26 mouse cellular contexts compared by ENCODE assay signal in genomic region chr13:52949211-52949610, GRCm38 (mm10). TPM values are rescaled to one million over a fixed set of nuclear protein-coding genes. Genes with fewer than 3 reads are reported as not detected.
DNase-seq lines count a peak whose midpoint lies in the region; ATAC-seq and TF ChIP-seq lines count a peak whose summit lies in the region.
"Had no signal": no experiment of that assay in that cellular context is flagged by ENCODE, and none has a peak within 500 bp of the region (broad histone marks: within the 10 kb centered on the region; RNA-seq: fewer than 3 reads in every experiment).

No protein-coding gene starts in this region.

- no peak overlapping the region for H3K4me3 ChIP-seq in midbrain, embryonic 11.5 days (ENCODE audit: low read depth, low read length)
- H3K4me3 ChIP-seq in midbrain, embryonic 15.5 days, result no peak overlapping the region
- H3K4me3 ChIP-seq in ES-E14 (ENCODE audit: insufficient read depth in 1 of 2, low read depth in 1 of 2, low read length in 2 of 2, poor library complexity in 1 of 2, severe bottlenecking in 1 of 2), result no peak overlapping the region
- H3K4me3 ChIP-seq: embryonic facial prominence, embryonic 13.5 days; embryonic facial prominence, embryonic 15.5 days; erythroblast, embryonic 14.5 days; forebrain, embryonic 10.5 days; forebrain, embryonic 12.5 days had no signal

- H3K36me3 ChIP-seq in midbrain, embryonic 11.5 days (ENCODE audit: control insufficient read depth, insufficient read depth, low read length), result no peaks in the 10 kb centered on the region
- no peaks in the 10 kb centered on the region for H3K36me3 ChIP-seq in midbrain, embryonic 15.5 days (replicated peaks)
- no peaks in the 10 kb centered on the region for H3K36me3 ChIP-seq in ES-E14 (ENCODE audit: control insufficient read depth, insufficient read depth, low read length, poor library complexity, severe bottlenecking)
- H3K36me3 ChIP-seq: embryonic facial prominence, embryonic 13.5 days; embryonic facial prominence, embryonic 15.5 days; forebrain, embryonic 10.5 days; forebrain, embryonic 12.5 days had no signal

- H3K9me3 ChIP-seq in midbrain, embryonic 11.5 days (ENCODE audit: control insufficient read depth, low read length), result no peaks in the 10 kb centered on the region
- H3K9me3 ChIP-seq in midbrain, embryonic 15.5 days, result no peaks in the 10 kb centered on the region
- H3K9me3 ChIP-seq in ES-E14 (ENCODE audit: control insufficient read depth, insufficient read depth, low read depth, low read length), result no peaks in the 10 kb centered on the region
- H3K9me3 ChIP-seq: embryonic facial prominence, embryonic 13.5 days; embryonic facial prominence, embryonic 15.5 days; forebrain, embryonic 10.5 days had no signal

- ATAC-seq in midbrain, embryonic 11.5 days (ENCODE audit: low FRiP score), result no peak
- ATAC-seq in midbrain, embryonic 15.5 days (replicated peaks), result no peak
- ATAC-seq: CD4-positive, CD25-positive, alpha-beta regulatory T cell, adult 4 months; forebrain, embryonic 14.5 days; forebrain, embryonic 16.5 days had no signal

- peak; percentile 68 for DNase-seq in midbrain, embryonic 11.5 days (ENCODE audit: low spot score, missing footprints)
- peak; percentile 42 for DNase-seq in ES-E14 (ENCODE audit: low read depth, low spot score)
- DNase-seq in ZHBTc4 (ENCODE audit: low read depth, low spot score), result peak; percentile 88
- DNase-seq in thymus, postnatal 0 days (ENCODE audit: low spot score), result no peak
- no peak for DNase-seq in lung, postnatal 25 days (ENCODE audit: low spot score)
- no peak for DNase-seq in ovary, postnatal 14 days (ENCODE audit: low spot score)
- DNase-seq: adrenal gland, adult 8-10 months; adrenal gland, postnatal 14 days; adrenal gland, postnatal 36 days; B cell, adult 2 months; cerebellum, adult 11-12 months; cerebellum, adult 2 months; cerebellum, adult 9-10 months; cerebellum, postnatal 10 days; cerebellum, postnatal 25 days; embryo, embryonic 11 days had no signal

- no peak overlapping the region for H3K27ac ChIP-seq in midbrain, embryonic 11.5 days (ENCODE audit: low read depth, low read length)
- H3K27ac ChIP-seq in midbrain, embryonic 15.5 days, result no peak overlapping the region
- no peak overlapping the region for H3K27ac ChIP-seq in ES-E14 (ENCODE audit: insufficient read depth, low read depth, low read length, poor library complexity, severe bottlenecking)
- H3K27ac ChIP-seq: embryonic facial prominence, embryonic 13.5 days; embryonic facial prominence, embryonic 15.5 days; forebrain, embryonic 10.5 days; forebrain, embryonic 12.5 days had no signal

- in situ Hi-C loops in ES-E14 (cut with MboI; ENCODE audit: low sequenced_read_pairs in 2 of 2, unreplicated experiment in 2 of 2), result no loop called here

- no peak overlapping the region for H3K9ac ChIP-seq in midbrain, embryonic 11.5 days (ENCODE audit: low read length)
- no peak overlapping the region for H3K9ac ChIP-seq in midbrain, embryonic 15.5 days
- no peak overlapping the region for H3K9ac ChIP-seq in ES-E14 (ENCODE audit: insufficient read depth, low read depth, low read length, poor library complexity, severe bottlenecking)
- H3K9ac ChIP-seq: embryonic facial prominence, embryonic 13.5 days; embryonic facial prominence, embryonic 15.5 days; forebrain, embryonic 12.5 days had no signal

- H3K27me3 ChIP-seq in midbrain, embryonic 11.5 days (ENCODE audit: control insufficient read depth, insufficient read depth, low read length), result no peaks in the 10 kb centered on the region
- no peaks in the 10 kb centered on the region for H3K27me3 ChIP-seq in midbrain, embryonic 15.5 days (replicated peaks)
- H3K27me3 ChIP-seq: CH12.LX; embryonic facial prominence, embryonic 13.5 days; embryonic facial prominence, embryonic 15.5 days; forebrain, embryonic 12.5 days had no signal

- no peak overlapping the region for H3K4me2 ChIP-seq in midbrain, embryonic 11.5 days
- H3K4me2 ChIP-seq in midbrain, embryonic 15.5 days, result no peak overlapping the region
- H3K4me2 ChIP-seq: embryonic facial prominence, embryonic 13.5 days; embryonic facial prominence, embryonic 15.5 days; forebrain, embryonic 12.5 days had no signal

- H3K4me1 ChIP-seq in midbrain, embryonic 11.5 days (ENCODE audit: control insufficient read depth, insufficient read depth, low read length), result no peaks in the 10 kb centered on the region
- H3K4me1 ChIP-seq in midbrain, embryonic 15.5 days, result no peaks in the 10 kb centered on the region
- H3K4me1 ChIP-seq in ES-E14 (ENCODE audit: control insufficient read depth in 2 of 2, insufficient read depth in 2 of 2, low read length in 2 of 2, poor library complexity in 1 of 2), result 0 out of 4 replicates have a peak, but pooled peaks cover 0 to 4% of the 10 kb centered on the region in 2 experiments
- H3K4me1 ChIP-seq: embryonic facial prominence, embryonic 13.5 days; embryonic facial prominence, embryonic 15.5 days had no signal

- WGBS in midbrain, embryonic 11.5 days, result 90% methylated on average over 3 of the region's 3 CpGs
- WGBS in midbrain, embryonic 15.5 days, result 79% methylated on average over 3 of the region's 3 CpGs

TF ChIP-seq in ES-E14, 5 proteins besides CTCF, POLR2A, EP300 and RAD21:
- TF ChIP-seq ZC3H11A (IDR thresholded peaks at IDR 0.05; ENCODE audit: borderline replicate concordance, low read depth, low read length), result no peak
- no peak for TF ChIP-seq CHD2 (IDR thresholded peaks at IDR 0.05; ENCODE audit: low read depth, low read length)
- TF ChIP-seq MAFK (IDR thresholded peaks at IDR 0.05; ENCODE audit: insufficient read depth, low read depth, low read length), result no peak
- TF ChIP-seq HCFC1 (IDR thresholded peaks at IDR 0.05; ENCODE audit: borderline replicate concordance, insufficient read depth, low read length), result no peak
- TF ChIP-seq ZNF384 (IDR thresholded peaks at IDR 0.05; ENCODE audit: low read depth, low read length), result no peak

RNA-seq across cellular contexts. Expression of gene Auh, which starts 19.7 kb away (rescaled TPM):
- 38.7 and 39.6 TPM in 2 replicates for polyA plus RNA-seq in midbrain, embryonic 11.5 days (2014; fragmentation: Nextera tagmentation; extraction: Ambion mirVana)
- 59.2 and 61.5 TPM in 2 replicates for polyA plus RNA-seq in midbrain, embryonic 15.5 days (2015; fragmentation: Nextera tagmentation; extraction: Ambion mirVana)
- total RNA-seq in ES-E14 (2012; rRNA removed), result 14.5 and 16.8 TPM in 2 replicates
- polyA plus RNA-seq in thymus, postnatal 0 days (2015; fragmentation: Nextera tagmentation; extraction: Ambion mirVana), result 76.5 and 82.2 TPM in 2 replicates

RNA-seq across cellular contexts. Expression of gene Nfil3, which starts 31.7 kb away (rescaled TPM):
- polyA plus RNA-seq in midbrain, embryonic 11.5 days (2014; fragmentation: Nextera tagmentation; extraction: Ambion mirVana), result 18.3 and 19.3 TPM in 2 replicates
- 41.9 and 48.4 TPM in 2 replicates for polyA plus RNA-seq in midbrain, embryonic 15.5 days (2015; fragmentation: Nextera tagmentation; extraction: Ambion mirVana)
- total RNA-seq in ES-E14 (2012; rRNA removed), result 3.9 and 5.8 TPM in 2 replicates
- 6.6 and 8.8 TPM in 2 replicates for polyA plus RNA-seq in thymus, postnatal 0 days (2015; fragmentation: Nextera tagmentation; extraction: Ambion mirVana)

Comparison
In these comparisons a context has a peak if more than half of its experiments do, and no peak if none do; other contexts are left out.
1. DNase-seq: peak in midbrain, embryonic 11.5 days (single experiment), ES-E14 (single experiment) and ZHBTc4 (single experiment); none in thymus, postnatal 0 days (single experiment), lung, postnatal 25 days (single experiment) and ovary, postnatal 14 days (single experiment).